Mouse (Mus musculus) layer of hippocampus, postnatal 14 days (tissue): ENCODE results near the gene Ccl24. TPM values are rescaled to one million over a fixed set of nuclear protein-coding genes. Genes with fewer than 3 reads are reported as not detected.
"Not testable (repeated sequence)": the region's sequence is repeated elsewhere in the genome, so short reads cannot be mapped to it uniquely, and the experiment has no call there.

Source experiments
- DNase-seq, 2 experiments: peaks; one replicate each; pipeline ENCODE4 v3.0.0; 2021 to 2022; ENCODE audit warnings: low spot score in 2 of 2, mixed read lengths in 1 of 2
- long read RNA-seq, 2 experiments: library from polyadenylated mRNA; stranded (forward); transcript quantifications; one replicate each; pipeline ENCODE4 v2.0.0; 2021
- total RNA-seq, 2 experiments: library from RNA; stranded (reverse); gene quantifications; 2 replicates each; pipeline ENCODE4 v1.2.3; 2021

Gene Ccl24
- under 1 TPM in 1 of 2 experiments, not detected in 1; 0.44 TPM for total RNA-seq
- long read RNA-seq, experiment 1: 0 reads
- long read RNA-seq, experiment 2: 0 reads

DNA sequence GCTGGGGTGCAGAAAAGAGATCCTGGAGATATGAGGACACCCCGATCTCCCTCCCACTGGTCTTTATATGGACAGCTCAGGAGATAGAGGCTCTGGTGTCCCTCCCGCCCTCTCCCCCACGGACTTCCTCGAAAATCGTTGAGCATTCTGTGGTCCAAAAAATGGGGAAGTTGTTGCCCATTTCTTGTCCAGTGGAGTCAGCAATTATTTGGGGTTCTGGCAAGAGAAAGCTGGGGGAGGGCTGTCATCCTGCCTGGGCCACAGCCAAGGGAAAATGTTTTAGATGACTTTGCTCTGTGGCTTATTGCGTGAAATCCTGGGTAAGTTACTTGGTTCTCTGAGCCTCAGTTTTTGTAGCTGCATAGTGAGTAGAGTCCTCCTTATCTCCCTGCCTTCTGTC is at the start of gene Ccl24:
Ccl24 (minus strand) TSS at position 44 of the 400 bp plus-strand sequence.
- DNase-seq: no peak

DNA sequence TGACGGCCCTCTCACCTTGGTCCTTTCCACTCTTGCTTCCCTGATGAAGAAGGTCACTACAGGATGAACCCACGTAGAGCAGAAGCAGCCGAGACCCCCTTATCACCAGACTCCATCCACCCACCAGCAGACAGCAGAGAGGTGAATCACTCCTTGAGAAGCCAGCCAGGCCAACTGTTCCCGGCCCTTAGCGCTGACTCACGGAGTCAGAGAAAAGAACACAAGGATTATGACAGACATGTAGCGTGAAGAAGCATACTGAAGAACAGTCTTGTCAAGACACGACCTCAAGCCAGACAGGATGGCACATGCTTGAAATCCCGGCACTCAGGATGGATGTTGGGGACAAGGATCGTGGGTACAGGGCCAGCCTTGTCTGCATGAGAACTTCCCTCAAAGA is 48.9 kb upstream of the Ccl24 start:
- DNase-seq: no peak

DNA sequence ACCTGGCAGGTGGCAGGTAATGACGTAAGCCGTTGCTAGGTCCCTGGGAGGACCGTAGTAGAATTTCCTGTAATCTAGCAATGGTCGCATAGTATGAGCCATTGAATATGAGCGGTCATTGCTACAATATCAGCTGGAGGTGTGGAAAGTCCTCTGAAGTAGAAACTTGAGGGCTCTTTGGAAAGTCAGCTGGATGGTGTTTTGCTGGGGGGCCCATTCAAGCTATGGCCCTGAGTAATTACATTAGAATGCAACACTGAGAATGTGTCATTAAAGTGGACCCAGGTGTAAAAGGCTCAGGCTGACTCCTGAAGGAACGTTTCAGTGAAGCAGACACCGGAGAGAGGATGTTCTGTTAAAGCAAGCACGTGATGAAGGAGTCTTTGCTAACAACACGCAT is 47.7 kb upstream of the Ccl24 start:
- no peak for DNase-seq

DNA sequence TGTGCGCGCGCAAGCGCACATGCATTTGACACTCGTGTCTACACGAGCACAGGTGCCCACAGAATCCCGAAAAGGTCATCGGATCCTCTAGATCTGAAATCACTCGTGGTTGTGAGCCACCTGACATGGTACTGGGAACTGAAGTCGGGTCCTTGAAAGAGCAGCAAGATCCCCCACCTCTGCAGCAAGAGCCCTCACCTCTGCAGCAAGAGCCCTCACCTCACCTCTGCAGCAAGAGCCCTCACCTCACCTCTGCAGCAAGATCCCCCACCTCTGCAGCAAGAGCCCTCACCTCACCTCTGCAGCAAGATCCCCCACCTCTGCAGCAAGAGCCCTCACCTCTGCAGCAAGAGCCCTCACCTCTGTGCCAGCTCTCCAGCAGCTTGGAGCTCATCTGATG is 46.9 kb upstream of the Ccl24 start:
- DNase-seq: not testable (repeated sequence)

DNA sequence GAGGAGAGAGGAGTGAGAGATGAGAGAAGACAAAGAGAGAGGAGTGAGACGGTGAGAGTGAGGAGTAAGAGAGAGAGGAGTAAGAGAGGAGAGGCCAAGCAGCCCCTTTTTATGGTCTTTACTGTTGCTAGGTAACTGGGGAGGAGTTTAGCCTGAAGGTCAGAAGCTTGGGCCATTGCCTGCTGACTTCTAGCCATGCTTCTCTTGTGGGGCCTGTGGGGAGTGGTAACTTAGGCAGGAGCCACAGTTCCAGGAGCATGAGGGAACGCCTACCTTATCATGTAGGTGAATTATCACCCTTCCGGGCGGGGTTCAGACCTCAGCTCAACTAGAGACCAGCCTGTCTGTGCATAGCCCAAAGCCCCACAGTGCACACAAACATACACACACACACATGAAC is 36.9 kb upstream of the Ccl24 start:
- no peak for DNase-seq

DNA sequence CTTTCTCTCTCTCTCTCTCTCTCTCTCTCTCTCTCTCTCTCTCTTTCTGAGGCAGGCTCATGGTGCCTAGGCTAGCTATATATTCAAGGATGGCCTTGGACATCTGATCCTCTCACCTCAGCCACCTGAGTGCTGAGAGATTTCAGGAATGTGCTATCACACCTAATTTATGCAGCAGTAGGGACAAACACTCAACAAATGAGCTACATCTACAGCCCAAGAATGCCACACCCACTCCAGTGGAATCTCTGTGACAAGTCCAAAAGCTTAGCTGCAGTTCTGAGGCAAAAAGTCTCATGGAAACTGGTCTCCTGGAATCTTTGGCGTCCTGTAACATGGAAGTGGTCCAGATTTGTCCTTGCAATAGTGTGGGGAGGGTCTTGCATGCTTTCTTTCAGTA is 34.7 kb upstream of the Ccl24 start:
- DNase-seq: no peak

DNA sequence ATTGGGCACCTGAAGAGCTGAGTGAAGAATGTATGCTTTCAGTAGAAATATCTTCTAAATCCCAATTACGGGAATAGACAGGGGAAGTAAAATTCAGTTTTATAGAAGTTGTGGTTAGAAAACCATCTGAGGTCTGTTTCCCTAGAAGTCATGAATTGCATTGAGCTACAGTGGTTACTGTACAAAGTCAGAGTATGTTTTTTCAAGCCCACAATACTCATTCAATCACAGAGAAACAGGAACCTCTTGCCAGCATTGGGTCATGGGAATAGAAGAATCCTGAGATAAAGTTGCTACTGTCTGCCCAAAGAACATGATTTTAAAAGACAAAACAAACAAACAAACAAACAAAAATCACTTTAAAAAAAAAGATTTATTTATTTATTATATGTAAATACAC is 33.9 kb upstream of the Ccl24 start:
- DNase-seq: not testable (repeated sequence)

DNA sequence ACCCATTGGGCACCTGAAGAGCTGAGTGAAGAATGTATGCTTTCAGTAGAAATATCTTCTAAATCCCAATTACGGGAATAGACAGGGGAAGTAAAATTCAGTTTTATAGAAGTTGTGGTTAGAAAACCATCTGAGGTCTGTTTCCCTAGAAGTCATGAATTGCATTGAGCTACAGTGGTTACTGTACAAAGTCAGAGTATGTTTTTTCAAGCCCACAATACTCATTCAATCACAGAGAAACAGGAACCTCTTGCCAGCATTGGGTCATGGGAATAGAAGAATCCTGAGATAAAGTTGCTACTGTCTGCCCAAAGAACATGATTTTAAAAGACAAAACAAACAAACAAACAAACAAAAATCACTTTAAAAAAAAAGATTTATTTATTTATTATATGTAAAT is 31.8 kb upstream of the Ccl24 start:
- not testable (repeated sequence) for DNase-seq

DNA sequence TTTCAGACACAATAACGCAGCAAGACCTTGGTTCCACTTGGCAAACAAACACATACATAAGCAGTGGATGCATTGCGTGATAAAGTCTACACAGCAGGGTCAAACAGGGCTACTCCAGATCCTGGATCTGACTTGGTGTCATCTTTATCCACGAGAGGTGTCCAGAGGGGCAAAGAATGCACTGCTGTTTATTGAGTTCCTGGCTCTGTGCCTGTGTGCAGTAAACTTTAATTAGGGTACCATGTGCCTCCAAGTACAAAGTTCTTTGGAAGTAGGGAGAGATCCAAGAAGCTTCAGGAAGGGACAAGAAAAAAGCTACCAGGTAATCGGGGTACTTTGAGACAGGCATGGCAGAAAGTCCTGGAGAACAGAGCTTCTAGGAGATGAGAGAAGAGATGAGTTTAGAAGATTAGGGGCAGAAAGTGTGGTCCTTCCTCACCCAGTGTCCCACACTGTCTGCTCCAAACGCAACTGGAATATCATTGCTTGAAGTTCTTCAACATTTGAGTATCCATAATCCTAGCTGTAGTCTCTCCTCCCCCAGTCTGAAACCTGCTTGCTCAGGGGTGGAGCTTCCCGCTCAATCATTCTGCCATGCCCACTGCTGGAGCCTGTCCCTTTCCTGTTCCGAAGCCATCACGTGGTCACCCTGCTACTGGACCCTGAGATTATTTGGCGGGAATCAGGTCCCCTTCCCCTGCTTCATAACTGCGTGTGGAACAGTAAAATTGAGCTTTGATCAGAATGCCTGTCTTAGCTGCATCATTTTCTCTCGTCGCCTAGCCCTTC is 17.3 kb upstream of the Ccl24 start:
- no peak for DNase-seq

DNA sequence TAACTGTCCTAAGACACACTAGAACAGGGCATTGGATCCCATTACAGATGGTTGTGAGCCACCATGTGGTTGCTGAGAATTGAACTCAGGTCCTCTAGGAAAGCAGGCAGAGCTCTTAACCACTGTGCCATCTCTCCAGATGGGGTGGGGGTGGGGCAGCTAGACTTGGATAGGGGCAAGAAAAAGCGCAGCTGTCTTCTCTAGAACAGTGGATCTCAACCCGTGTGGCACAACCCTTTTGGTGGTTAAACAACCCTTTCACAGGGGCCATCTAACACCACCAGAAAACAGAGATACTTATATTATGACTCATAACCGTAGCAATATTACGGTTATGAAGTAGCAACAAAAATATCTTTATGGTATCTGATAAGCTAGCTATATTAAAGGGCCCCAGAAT is 14.9 kb upstream of the Ccl24 start:
- no peak for DNase-seq

DNA sequence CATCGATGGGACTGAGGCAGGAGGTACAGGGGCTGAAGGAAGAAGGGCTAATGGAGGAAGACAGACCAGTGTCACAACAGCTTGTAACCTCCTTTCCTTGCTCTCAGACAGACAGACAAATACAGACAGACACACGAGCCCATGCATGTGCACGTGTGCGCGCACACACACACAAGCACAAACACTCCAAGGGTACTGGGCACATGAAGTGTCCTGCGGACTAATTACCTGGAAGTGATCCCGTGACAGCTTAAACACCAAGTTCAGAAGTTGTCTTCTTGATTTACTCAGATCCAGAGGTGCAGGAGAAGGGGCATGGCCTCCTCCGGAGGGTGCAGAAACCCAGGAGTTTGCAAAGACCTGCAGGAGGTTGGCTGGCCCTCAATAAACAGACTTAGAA is 12.8 kb upstream of the Ccl24 start:
- no peak for DNase-seq

DNA sequence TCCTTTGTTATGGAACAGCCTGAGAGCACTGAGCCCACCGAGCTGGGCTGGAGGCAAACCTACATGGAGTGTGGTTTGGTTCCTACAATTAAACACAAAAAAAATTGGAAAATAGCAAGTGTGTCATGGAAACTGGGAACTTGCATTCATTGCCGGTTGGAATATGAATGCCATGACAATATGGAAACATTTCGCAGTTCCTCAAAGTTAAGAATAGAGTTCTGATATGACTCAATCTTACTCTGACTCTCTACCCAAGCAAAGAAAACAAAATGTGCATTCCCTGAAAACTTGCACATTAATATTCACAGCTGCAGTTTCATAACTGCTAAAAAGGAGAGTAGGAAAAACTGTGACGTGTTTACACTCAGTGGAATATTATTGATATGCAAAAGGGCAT is 9.5 kb upstream of the Ccl24 start:
- DNase-seq: peak in 1 of 2 experiments; percentile 12

DNA sequence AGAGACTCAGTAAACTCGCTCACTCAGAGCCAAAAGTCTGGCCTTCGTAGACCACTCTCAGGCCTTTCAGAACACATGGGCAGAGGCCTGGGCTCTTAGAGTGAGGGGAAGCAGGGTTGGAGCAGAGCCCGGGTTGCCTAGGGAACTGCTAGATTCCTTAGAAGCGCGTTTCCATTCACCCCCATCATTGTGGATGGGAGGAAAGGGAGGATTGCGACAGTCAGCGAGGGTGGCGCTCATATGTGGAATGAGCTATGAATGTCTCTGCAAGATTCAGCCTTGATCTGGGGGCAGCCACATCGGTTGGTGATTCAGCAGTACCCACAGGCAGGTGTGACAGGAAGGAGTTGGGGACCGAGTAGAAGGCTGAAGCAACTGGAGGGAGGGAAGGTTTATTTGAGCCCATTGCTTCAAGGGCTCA is 6.5 kb upstream of the Ccl24 start:
- peak; percentile 51 to 54 for DNase-seq

DNA sequence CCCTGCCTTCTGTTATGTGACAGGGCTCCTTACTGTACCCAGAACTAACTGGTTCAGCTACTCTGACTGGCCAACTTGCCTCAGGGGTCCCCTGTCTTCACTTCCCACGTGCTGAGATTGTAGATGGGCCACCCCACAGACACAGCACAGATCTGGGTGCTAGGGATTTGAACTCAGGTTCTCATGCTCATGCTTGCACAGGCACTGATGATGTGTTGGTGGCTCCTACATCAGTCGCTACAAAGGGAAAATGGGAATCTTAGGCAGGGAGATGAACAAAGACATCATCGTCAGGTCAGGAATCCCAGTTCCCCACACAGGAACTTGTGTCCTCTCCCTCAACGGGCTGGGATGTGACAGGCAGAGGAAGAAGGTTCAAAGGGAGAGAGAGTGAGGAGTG is 3.2 kb upstream of the Ccl24 start:
- DNase-seq: no peak

DNA sequence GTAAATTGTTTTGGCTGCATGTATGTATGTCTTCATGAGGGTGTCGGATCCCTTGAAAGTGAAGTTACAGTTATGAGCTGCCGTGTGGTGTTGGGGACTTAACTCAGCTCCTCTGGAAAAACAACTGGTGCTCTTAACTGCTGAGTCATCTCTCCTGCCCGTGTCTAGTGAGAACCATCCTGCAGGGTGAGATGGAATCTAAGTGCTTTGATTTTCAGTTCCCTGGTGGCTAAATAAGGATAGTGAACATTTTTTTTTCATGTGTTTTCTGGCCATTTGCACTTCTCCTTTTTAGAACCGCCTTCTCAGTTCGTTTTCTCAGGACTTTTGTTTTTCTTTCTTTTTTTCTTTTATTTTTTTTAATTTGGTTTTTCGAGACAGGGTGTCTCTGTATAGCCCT is 4.2 kb downstream of the Ccl24 start:
- DNase-seq: no peak

DNA sequence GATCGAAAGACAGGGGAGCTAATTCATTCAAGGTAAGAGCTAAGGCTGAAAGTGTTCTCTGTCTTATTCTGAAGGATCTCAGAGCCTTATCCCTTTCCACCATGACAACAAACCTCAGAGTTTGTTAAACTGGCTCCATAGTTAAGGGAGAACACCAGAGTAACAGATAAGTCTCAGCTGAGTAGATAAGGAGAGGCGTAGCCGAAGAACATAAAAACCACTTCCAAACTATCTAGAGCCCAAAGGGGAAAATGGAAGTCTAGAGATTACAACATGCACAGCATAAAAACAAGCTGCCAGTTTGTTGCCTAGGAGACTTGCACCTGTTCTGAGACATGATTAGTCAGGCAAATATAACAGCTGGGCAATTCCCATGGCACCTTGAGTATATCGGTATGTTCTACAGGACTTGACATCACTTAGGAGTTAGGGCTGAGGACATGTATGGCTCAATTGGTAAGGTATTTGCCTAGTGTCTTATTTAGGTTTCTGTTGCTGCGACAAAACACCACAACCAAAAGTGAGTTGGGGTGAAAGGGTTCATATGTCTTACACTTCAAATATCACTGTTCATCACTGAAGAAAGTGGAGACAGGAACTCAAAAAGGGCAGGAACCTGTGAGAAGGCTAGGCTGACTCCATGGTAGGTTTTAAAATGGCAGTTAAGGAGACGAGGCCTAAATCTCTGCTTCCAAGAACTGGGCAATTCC is 5.1 kb downstream of the Ccl24 start:
- no peak for DNase-seq

DNA sequence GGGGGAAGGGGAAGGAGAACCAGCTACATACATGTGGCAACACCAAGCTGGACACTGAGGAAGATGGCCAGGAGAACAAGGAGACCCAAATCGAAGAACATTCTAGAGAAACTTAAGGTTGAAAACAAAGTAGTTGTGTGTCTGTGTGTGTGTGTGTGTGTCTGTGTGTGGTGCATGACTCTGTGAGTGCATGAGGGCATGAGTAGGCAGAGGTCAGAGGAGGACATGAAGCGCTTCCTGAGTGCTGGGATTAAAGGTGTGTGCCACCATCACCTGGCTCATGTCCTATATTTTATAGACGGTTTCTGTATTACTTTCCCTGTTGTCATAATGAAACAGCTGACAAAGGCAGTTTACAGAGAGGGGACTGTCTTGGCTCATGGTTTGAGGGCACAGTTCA is 9.4 kb downstream of the Ccl24 start, which contains the start of gene Ccl26:
Ccl26 (minus strand) TSS at position 101 of the 400 bp plus-strand sequence.
- DNase-seq: no peak

DNA sequence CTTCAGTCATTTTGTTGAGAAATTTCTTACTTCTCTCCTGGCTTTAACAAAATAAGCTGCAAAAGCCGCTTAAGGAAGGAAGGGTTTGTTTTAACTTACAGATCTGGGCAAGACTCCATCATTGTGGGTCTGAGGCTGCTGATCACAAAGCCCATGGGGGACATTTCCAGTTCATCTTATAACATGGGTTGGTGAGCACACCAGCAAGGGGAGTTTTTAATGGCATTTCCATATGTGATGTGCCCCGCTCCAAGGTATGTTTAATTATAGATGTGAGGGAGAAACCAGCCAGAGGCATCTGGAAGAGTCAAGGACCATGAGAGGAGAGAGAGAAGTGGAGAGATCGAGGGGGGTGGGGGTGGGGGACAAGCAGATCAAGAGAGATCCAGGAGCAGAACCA is 15.2 kb downstream of the Ccl24 start:
- DNase-seq: no peak

DNA sequence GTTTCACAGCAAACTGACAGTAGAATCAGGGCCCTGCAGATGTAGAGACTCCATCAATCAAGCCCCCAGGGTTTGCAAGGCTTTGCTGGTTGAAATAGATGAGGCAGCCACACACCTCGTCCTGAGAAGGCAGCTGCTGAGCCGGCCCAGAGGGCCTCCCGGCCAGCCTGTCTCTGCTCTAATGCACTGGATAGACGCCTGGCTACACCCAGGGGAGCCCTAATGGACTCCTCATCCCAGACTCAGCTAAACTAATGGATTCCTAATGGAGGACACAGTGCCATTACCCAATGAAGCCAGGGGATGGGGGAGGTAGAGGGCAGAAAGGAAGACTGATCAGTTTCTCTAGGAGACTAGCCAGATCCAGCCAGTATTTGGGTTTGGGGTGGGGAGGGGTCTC is 15.8 kb downstream of the Ccl24 start:
- no peak for DNase-seq

DNA sequence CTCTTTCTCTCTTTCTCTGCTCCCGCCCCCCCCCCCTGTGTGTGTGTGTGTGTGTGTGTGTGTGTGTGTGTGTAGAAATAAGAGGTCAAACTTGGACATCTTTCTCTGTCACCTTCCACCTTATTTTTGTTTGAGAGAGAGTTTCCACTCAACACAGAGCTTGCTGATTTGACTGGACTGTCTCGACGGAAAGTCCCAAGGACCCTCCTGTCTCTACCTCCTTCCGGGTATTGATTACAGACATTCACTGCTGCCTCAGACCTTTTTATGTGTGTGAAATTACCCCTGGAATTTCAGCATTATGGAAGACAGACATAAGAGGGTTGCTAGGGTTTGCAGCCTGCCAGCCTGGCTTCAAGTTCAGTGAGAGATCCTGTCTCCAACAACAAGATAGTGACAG is 16.6 kb downstream of the Ccl24 start:
- no peak for DNase-seq

DNA sequence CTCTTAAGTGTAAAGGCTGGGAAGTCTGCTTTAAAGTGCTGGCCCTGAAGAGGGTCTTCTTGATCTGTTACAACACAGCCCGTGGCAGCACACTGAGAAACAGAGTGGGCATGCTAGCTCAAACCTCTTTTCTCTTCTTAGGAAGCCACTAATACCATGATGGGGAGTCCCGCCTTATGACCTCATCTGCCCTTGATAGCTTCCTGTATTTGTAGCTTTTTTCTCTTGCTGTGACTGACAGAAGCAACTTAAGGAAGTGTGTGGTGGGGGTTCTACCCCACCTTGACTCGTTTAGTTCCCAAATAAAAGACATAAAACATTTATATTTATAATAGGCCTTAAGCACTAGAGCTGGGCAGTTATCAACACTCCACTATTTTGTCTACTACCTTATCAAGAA is 21.3 kb downstream of the Ccl24 start:
- no peak for DNase-seq

DNA sequence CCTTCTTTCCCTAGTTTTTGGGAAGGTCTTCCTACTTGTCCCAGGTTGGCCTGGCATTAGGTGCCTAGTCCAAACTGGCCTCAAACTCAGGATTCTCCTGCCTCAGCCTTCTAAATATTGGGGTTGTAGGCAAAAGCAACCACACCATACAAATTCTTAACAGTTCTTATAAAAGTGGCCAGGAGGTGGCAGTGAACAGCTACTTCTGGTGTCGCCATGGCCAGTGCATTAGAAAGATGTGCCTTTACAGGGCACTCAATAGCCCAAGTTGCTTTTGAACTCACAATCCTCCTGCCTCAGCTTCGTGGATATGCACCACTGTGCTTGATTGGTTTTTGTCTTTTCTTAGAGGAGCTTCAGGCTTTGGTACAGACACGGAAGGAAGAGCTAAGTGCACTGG is 21.9 kb downstream of the Ccl24 start:
- peak in 1 of 2 experiments; percentile 52 for DNase-seq

DNA sequence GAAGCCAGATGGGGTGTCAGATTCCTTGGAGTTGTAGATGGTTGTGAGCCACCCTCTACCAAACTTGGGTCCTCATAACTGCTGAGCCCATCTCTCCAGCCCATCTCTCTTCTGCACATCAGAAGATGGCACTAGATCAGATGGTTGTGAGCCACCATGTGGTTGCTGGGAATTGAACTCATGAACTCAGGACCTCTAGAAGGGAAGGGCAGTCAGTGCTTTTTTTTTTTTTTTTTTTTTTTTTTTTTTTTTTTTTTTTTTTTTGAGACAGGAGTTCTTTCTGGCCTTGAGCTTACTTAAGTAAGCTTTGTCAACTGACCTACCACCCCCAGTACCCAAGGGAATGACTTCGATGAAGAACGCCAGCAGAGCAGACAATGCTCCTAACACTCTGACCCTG is 24.9 kb downstream of the Ccl24 start:
- no peak for DNase-seq
